Mouse (Mus musculus) embryonic facial prominence, embryonic 12.5 days (tissue): ENCODE results near the gene Tln2. TPM values are rescaled to one million over a fixed set of nuclear protein-coding genes. Genes with fewer than 3 reads are reported as not detected.

ENCODE experiments used
- ATAC-seq: fragments of 200-750 bp; cut with Nextera tagmentation; 2 replicates; pipeline ENCODE4 v1.8.0; 2017; ENCODE audit not compliant: insufficient number of reproducible peaks, insufficient read depth, low FRiP score, low TSS enrichment
- H3K27ac ChIP-seq: fragments of 300-500 bp; sonication (generic); 2 replicates; pipeline ENCODE4 v1.5.1; 2016; ENCODE audit warnings: mild to moderate bottlenecking
- H3K27me3 ChIP-seq: fragments of 300-500 bp; sonication (generic); 2 replicates; pipeline ENCODE4 v1.6.1; 2016; ENCODE audit warnings: mild to moderate bottlenecking, moderate library complexity
- H3K36me3 ChIP-seq: fragments of 300-500 bp; sonication (generic); 2 replicates; pipeline ENCODE4 v1.6.1; 2016; ENCODE audit warnings: mild to moderate bottlenecking
- H3K4me1 ChIP-seq: fragments of 300-500 bp; sonication (generic); 2 replicates; pipeline ENCODE4 v1.6.1; 2016
- H3K4me2 ChIP-seq: fragments of 300-500 bp; sonication (generic); replicated peaks from 2 replicates; pipeline ENCODE4 v1.6.1; 2016; ENCODE audit warnings: mild to moderate bottlenecking, moderate library complexity
- H3K4me3 ChIP-seq: fragments of 300-500 bp; sonication (generic); 2 replicates; pipeline ENCODE4 v1.5.1; 2016; ENCODE audit warnings: mild to moderate bottlenecking
- H3K9ac ChIP-seq: fragments of 300-500 bp; sonication (generic); 2 replicates; pipeline ENCODE4 v1.6.1; 2016; ENCODE audit warnings: mild to moderate bottlenecking, moderate library complexity
- H3K9me3 ChIP-seq: fragments of 300-500 bp; sonication (generic); 2 replicates; pipeline ENCODE4 v1.6.1; 2016; ENCODE audit warnings: mild to moderate bottlenecking, moderate library complexity
- WGBS: fragments of 180-500 bp; shearing (Covaris S2); methylation state at CpG from one replicate; pipeline ENCODE4 v1.1.7; 2016; 5-methylcytosine and 5-hydroxymethylcytosine counted together
- polyA plus RNA-seq: library from polyadenylated mRNA; unstranded; fragments of >200 nt; fragmentation: Nextera tagmentation; extraction: Ambion mirVana; gene quantifications from 2 replicates; pipeline ENCODE4 v1.2.1, GENCODE M21; 2016

The Tln2 gene
- polyA plus RNA-seq, 1 experiment from 2014 or later = 35.3 TPM

DNA sequence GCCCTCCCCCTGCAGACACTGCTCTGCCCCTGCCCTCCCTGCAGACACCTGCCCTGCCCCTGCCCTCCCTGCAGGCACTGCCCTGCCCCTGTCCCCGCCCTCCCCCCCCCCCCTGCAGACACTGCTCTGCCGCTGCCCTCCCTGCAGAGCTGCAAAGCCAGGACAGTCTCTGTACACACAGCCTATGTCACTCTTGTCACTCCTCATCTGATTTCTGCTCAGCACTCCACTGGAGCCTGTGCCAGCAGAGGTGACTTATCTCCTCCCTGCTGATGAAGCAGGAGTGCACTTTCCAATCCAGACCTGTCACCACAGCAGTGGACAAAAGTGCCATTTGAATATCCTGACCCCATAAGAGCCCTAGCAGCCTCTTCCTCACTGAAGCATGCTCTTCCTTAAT lies 118.0 kb downstream of the Tln2 start:
- ATAC-seq = no peak
- 0 out of 2 replicates have a peak, but pooled peaks cover 6% of the 10 kb centered on the region for H3K4me1 ChIP-seq
- WGBS = 67% methylated on average over 1 of the region's 2 CpGs
- no peak overlapping the region for H3K4me3 ChIP-seq
- no peaks in the 10 kb centered on the region for H3K27me3 ChIP-seq
- H3K4me2 ChIP-seq = no peak overlapping the region
- no peak overlapping the region for H3K9ac ChIP-seq
- no peaks in the 10 kb centered on the region for H3K36me3 ChIP-seq
- no peaks in the 10 kb centered on the region for H3K9me3 ChIP-seq
- H3K27ac ChIP-seq = no peak overlapping the region

DNA sequence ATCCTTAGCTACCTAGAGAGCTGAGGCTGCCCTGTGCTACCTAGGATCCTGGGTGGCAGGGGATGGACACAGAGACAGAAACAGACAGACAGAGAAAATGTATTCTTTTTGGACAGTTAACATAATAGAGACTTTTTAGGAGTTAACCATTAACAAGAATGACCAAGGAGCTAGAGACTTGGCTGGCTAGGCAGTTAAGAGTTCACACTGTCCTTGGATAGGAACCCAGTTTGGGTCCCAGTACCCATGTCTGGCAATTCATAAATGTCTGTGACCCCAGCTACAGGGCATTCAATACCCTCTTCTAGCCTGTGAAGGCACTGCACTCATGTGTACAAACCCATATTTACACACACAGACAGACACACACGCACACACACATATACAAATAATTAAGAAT lies 122.0 kb downstream of the Tln2 start:
- ATAC-seq = no peak
- no peak overlapping the region for H3K27ac ChIP-seq
- H3K27me3 ChIP-seq = no peaks in the 10 kb centered on the region
- no peak overlapping the region for H3K4me2 ChIP-seq
- WGBS = 87% methylated on average over 1 of the region's 1 CpGs
- H3K9me3 ChIP-seq = no peaks in the 10 kb centered on the region
- H3K4me1 ChIP-seq = peaks cover 13% of the 10 kb centered on the region
- no peaks in the 10 kb centered on the region for H3K36me3 ChIP-seq
- H3K4me3 ChIP-seq = no peak overlapping the region
- no peak overlapping the region for H3K9ac ChIP-seq

DNA sequence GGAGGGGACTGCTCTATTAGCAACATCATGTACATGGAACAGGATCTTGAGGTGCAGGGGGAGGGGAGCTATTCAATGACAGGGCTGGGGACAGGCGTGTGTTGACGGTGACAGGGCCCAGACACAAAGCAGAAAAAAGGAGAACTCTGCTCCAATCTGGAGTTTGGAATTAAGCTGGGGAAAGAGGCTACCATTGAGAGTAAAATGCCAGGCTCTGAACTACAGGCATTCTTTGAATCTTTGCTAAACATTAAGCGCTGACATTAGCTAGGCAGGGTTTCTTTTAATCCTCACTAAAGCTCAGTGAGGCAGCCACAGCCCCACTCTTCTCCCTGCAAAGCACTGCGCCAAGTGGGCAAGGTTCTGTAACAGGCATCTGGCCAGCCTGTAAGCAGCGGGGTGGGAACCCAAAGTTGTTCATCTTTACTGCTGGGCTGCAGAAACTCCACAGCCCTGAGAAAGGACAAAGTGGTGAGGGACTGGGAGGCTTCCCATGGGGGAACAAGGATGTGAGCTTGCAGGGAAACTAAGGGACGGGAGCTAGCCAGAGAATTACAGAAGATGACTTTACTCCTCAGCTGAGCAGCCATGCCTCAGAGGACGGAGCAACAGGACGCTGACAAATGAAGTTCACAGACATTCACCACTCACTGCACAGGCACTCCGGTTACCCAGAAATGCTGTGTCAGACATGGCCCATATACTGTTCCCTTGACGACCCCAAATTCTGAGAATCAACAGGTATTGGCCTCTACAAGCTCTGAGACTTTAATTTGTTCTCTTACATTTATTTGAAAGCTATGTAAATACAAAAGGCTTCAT lies 124.0 kb downstream of the Tln2 start:
- 49% methylated on average over 10 of the region's 10 CpGs for WGBS
- Histone ChIP-seq H3K9ac (no peak overlapping the region), H3K36me3 (no peaks in the 10 kb centered on the region), H3K27ac (no peak overlapping the region), H3K4me2 (no peak overlapping the region), H3K4me1 (peaks cover 13% of the 10 kb centered on the region), H3K27me3 (no peaks in the 10 kb centered on the region), H3K4me3 (no peak overlapping the region), H3K9me3 (no peaks in the 10 kb centered on the region)
- no peak for ATAC-seq

DNA sequence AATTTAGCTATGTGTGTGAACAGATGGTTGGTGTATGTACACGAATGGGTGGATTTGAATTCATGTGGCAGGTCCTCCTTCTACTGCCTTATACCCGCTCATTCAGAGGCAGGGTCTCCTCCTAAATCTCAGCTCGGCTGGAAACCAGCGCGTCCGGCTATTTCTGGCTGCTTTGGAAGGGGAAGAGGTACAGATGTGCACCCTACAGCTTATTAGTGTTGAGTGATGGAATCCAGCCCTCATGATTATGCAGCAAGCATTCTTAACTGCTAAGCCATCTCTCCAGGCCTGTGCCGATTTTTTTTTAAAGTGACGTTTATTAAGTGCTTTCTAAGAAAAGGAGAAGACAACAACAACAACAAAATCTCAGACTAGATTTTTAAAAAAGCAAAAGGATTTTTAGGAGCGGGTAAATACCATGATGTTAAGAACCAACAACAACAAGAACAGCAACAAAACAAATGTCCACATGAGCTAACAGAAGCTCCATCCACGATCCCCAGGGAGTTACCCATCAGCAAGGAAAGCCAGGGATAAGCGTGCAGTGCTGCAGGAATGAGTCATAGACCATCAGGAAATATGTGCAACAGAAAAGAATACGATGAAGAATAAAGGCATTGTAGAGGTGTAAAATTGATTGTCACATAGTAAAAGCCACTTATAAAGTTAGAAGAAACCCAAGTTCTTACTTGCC lies 130.2 kb downstream of the Tln2 start:
- no peak overlapping the region for H3K4me3 ChIP-seq
- WGBS = 70% methylated on average over 12 of the region's 12 CpGs

DNA sequence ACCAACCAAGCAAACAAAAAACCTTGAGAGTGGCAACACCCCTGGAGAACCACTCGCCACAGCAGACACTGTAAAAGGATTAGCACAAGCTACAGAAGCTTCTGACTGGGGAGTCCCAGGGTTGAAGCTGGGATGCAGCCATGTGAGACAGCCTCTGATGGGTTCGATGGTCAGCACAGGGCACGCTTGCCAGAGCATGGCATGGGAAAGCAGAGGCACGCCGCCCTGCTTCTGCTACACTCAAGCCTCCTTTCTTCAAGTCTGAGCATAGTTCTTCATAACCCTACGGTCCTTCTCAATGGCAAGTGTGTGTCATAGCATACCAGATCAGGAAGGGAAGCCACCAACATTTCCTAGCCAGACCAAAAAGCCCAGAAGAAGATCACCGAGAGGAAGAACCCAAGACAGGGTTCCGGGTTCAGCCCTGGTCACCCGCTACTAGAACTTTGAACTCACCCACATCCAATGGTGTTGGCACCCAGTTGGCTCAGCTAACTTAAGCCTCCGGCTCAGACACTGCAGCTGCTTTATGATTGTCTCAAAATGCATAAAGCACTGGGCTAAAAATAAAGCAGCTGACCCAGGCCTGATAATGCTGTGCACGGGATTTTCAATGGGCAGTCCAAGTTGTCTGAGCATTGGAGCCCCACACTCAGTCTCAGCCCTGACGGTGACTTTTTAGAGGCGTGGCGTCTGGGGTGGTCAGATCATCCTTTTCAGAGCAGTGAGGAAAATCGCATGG lies 131.0 kb downstream of the Tln2 start:
- Histone ChIP-seq H3K9ac (no peak overlapping the region), H3K9me3 (no peaks in the 10 kb centered on the region), H3K27ac (no peak overlapping the region), H3K27me3 (no peaks in the 10 kb centered on the region), H3K36me3 (no peaks in the 10 kb centered on the region), H3K4me2 (no peak overlapping the region), H3K4me1 (no peaks in the 10 kb centered on the region), H3K4me3 (no peak overlapping the region)
- ATAC-seq = no peak
- 91% methylated on average over 15 of the region's 15 CpGs for WGBS

More for the DNA sequence above, 130.2 kb downstream of the Tln2 start:
- Histone ChIP-seq H3K9me3 (no peaks in the 10 kb centered on the region), H3K4me1 (no peaks in the 10 kb centered on the region), H3K27ac (no peak overlapping the region), H3K27me3 (no peaks in the 10 kb centered on the region), H3K9ac (no peak overlapping the region), H3K4me2 (no peak overlapping the region), H3K36me3 (no peaks in the 10 kb centered on the region)
- no peak for ATAC-seq

DNA sequence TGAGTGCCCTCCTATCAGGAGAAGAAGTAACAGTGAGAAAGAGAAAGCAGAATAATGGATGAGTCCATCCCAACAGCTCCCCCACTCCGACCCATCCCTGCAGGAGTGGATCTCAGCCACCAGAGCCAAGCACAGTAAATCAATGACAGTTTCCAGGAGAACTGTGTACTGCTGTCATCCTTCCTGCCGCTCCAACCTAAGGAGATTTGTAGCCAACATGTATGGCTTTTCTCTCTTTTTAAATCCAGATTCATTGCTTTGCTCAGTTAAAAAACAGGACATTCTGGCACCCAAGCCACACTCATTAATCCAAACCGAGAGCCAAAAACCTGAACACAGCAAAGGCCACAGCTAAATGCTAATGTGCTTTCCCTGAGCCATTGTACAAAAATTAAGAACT lies 133.2 kb downstream of the Tln2 start:
- Histone ChIP-seq H3K36me3 (no peaks in the 10 kb centered on the region), H3K4me2 (no peak overlapping the region), H3K27ac (no peak overlapping the region), H3K4me3 (no peak overlapping the region), H3K4me1 (no peaks in the 10 kb centered on the region), H3K9me3 (no peaks in the 10 kb centered on the region), H3K9ac (no peak overlapping the region), H3K27me3 (no peaks in the 10 kb centered on the region)
- 83% methylated on average over 3 of the region's 3 CpGs for WGBS
- no peak for ATAC-seq

DNA sequence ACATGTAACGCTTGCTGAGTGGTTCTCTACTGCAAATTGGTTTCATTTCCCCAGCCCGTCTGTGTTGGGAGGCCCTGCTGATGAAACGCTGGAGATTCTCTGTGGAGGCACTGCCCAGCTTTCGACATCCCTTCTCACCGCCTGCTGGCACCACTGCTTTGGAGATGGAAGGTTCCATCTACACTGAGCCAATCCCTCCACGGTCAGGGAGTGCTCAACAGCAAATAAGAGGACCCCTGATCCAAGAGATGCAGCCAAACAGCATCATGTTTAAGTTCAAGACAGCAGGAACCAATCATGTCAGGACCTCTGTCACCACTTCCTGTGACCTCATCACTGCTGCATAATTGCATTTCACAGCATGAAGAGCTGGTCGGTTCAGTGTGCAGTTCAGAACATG lies 135.4 kb downstream of the Tln2 start:
- Histone ChIP-seq H3K4me3 (no peak overlapping the region), H3K36me3 (no peaks in the 10 kb centered on the region), H3K4me2 (no peak overlapping the region), H3K4me1 (no peaks in the 10 kb centered on the region), H3K27ac (no peak overlapping the region), H3K9ac (no peak overlapping the region), H3K9me3 (no peaks in the 10 kb centered on the region), H3K27me3 (no peaks in the 10 kb centered on the region)
- 43% methylated on average over 7 of the region's 7 CpGs for WGBS
- no peak for ATAC-seq

DNA sequence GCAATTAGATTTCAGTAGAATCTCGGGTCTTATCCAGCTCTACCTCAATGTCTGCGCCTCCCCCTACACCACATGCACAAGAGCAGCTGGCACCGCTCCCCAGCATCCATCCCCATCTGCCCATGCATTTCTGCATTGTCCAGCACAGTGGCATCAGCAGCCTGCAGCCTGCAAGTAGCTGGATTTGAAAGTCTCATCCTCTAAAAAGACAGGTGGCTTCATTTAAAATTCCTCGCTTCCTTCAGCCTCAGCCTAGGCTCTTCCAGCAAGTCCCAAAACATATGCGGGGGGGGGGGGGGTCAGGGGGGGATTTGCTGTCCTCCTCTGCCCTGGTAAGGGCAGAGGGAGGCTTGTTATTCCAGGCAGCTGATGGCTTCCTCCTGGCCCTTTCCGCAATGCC lies 141.4 kb downstream of the Tln2 start:
- H3K4me1 ChIP-seq = peaks cover 17% of the 10 kb centered on the region
- H3K27me3 ChIP-seq = no peaks in the 10 kb centered on the region
- H3K27ac ChIP-seq = peak overlapping the region; percentile 48; the same call in 1 of the 2 replicates
- no peaks in the 10 kb centered on the region for H3K36me3 ChIP-seq
- H3K9me3 ChIP-seq = no peaks in the 10 kb centered on the region
- no peak overlapping the region for H3K9ac ChIP-seq
- H3K4me2 ChIP-seq = no peak overlapping the region
- WGBS = 35% methylated on average over 6 of the region's 6 CpGs
- ATAC-seq = no peak
- H3K4me3 ChIP-seq = no peak overlapping the region

DNA sequence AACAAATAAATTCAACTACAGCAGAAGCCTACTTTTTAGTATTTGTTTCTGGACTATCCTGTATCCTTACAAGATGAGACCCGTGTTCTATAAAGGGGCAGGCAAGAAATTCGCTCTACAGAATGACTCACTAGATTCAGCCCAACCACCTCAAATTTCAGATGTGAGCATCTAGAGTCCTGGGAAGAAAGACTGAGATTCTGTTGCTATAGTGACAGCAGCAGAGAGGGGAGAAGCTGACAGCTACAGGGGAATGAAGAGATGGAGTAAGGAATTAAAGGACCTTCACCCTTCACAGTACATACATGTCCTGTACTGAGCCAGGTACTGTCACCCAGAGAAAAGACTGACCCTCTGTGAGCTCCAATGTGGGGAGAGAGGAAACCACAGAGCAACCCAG lies 148.8 kb downstream of the Tln2 start:
- no peak overlapping the region for H3K9ac ChIP-seq
- H3K4me1 ChIP-seq = no peaks in the 10 kb centered on the region
- no peak overlapping the region for H3K27ac ChIP-seq
- no peak for ATAC-seq
- no peaks in the 10 kb centered on the region for H3K9me3 ChIP-seq
- no peaks in the 10 kb centered on the region for H3K36me3 ChIP-seq
- no peak overlapping the region for H3K4me3 ChIP-seq
- H3K27me3 ChIP-seq = no peaks in the 10 kb centered on the region
- H3K4me2 ChIP-seq = no peak overlapping the region
- 87% methylated on average over 2 of the region's 2 CpGs for WGBS

DNA sequence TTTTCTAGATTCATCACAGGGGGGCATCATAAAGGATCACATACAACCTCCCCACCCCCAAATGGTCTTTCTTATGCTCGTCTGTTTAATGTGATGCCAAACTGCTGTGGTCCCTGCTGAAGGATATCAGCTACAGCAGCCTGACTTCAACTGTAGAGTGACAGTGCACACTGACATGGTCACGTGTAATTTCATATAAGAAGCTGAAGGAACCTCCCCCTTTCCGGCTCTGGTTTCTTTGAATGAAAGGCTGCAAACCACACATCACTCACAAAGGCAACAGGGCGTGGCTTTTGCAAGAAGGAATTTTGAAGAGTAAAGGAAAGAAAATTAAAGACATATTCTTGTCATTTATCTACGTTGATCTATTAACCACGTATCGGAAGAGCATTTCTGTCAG lies 154.8 kb downstream of the Tln2 start:
- H3K4me3 ChIP-seq = no peak overlapping the region
- 64% methylated on average over 7 of the region's 7 CpGs for WGBS

DNA sequence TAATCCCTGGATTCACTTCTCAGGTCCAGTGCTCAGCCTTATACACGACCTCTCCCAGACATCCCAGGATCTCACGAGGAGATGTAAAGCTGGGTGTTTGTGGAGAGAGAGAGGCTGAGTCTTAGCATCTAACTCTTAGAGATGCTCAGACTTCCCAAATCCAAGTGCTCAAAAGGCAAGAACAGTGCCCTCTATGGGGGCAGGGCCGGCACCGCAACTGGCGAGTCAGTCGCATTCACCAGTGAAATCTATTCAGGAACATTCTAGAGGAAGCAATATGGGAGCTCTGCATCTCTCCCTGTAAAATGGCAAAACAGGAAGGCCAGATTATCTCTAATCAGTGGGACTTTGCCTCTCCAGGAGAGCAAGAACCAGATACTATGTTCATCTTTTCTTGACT lies 159.9 kb downstream of the Tln2 start:
- H3K4me3 ChIP-seq = no peak overlapping the region
- no peaks in the 10 kb centered on the region for H3K27me3 ChIP-seq
- H3K9me3 ChIP-seq = no peaks in the 10 kb centered on the region
- H3K27ac ChIP-seq = no peak overlapping the region
- 87% methylated on average over 6 of the region's 6 CpGs for WGBS
- no peak overlapping the region for H3K4me2 ChIP-seq
- H3K36me3 ChIP-seq = peaks cover 3% of the 10 kb centered on the region; the same call in 1 of the 2 replicates
- no peaks in the 10 kb centered on the region for H3K4me1 ChIP-seq
- no peak overlapping the region for H3K9ac ChIP-seq
- no peak for ATAC-seq

More for the DNA sequence above, 154.8 kb downstream of the Tln2 start:
- no peak overlapping the region for H3K27ac ChIP-seq
- no peak overlapping the region for H3K9ac ChIP-seq
- no peaks in the 10 kb centered on the region for H3K9me3 ChIP-seq
- ATAC-seq = no peak
- no peak overlapping the region for H3K4me2 ChIP-seq
- peaks cover 4% of the 10 kb centered on the region; the same call in 1 of the 2 replicates for H3K4me1 ChIP-seq
- no peaks in the 10 kb centered on the region; the same call in 1 of the 2 replicates for H3K36me3 ChIP-seq
- H3K27me3 ChIP-seq = no peaks in the 10 kb centered on the region
